Mouse (Mus musculus): ENCODE data around the gene Mcrip2. TPM values are rescaled to one million over a fixed set of nuclear protein-coding genes. Genes with fewer than 3 reads are reported as not detected.

The Mcrip2 gene
- 4.1 TPM for polyA plus RNA-seq (2017; shearing (Covaris generic))

GRCm38 (mm10) chr17:25868601-25869191, at the start of gene Mcrip2:
Gene Mcrip2, minus strand, starts transcription at chr17:25868764.

GRCm38 (mm10) chr17:25880196-25880910, 11.8 kb upstream of the Mcrip2 start, which contains the start of gene Wfikkn1:
Gene Wfikkn1, minus strand, starts transcription at chr17:25880858.

GRCm38 (mm10) chr17:25874721-25875170, 6.2 kb upstream of the Mcrip2 start, which contains the start of gene Mettl26:
Gene Mettl26, plus strand, starts transcription at chr17:25875074.

GRCm38 (mm10) chr17:25860832-25861703, 7.5 kb downstream of the Mcrip2 start, which contains the start of gene Wdr90:
Gene Wdr90, minus strand, starts transcription at chr17:25861501.

GRCm38 (mm10) chr17:25844396-25844901, 24.1 kb downstream of the Mcrip2 start, which contains the start of gene Rhot2:
Gene Rhot2, minus strand, starts transcription at chr17:25844851.

GRCm38 (mm10) chr17:25841117-25841880, 27.3 kb downstream of the Mcrip2 start, which contains the start of gene Gm20683:
Gene Gm20683, minus strand, starts transcription at chr17:25841763.

GRCm38 (mm10) chr17:25837076-25837410, 31.5 kb downstream of the Mcrip2 start, which contains the start of gene Rhbdl1:
Gene Rhbdl1, minus strand, starts transcription at chr17:25837295.

GRCm38 (mm10) chr17:25833291-25833663, 35.3 kb downstream of the Mcrip2 start, which contains the start of gene Stub1:
Gene Stub1, minus strand, starts transcription at chr17:25833404.

GRCm38 (mm10) chr17:25828712-25829557, 39.6 kb downstream of the Mcrip2 start, which contains the start of gene Jmjd8:
Gene Jmjd8, plus strand, starts transcription at chr17:25828867.

GRCm38 (mm10) chr17:25823452-25823851, 45.1 kb downstream of the Mcrip2 start, which contains the start of gene Wdr24:
Gene Wdr24, plus strand, starts transcription at chr17:25823627.

Other genes with a start within 250 kb of the Mcrip2 start
- not detected for gene Gng13, start 151.6 kb downstream of the Mcrip2 start, polyA plus RNA-seq (2017; shearing (Covaris generic))
- gene Chtf18, start 141.3 kb downstream of the Mcrip2 start, polyA plus RNA-seq (2017; shearing (Covaris generic)) = 5.7 TPM
- 4.0 TPM for gene Rpusd1, start 141.1 kb downstream of the Mcrip2 start, polyA plus RNA-seq (2017; shearing (Covaris generic))
- gene Mslnl, start 132.7 kb downstream of the Mcrip2 start, polyA plus RNA-seq (2017; shearing (Covaris generic)) = not detected
- gene Msln, start 114.4 kb downstream of the Mcrip2 start, polyA plus RNA-seq (2017; shearing (Covaris generic)) = 0.67 TPM
- 20.4 TPM for gene Narfl, start 95.0 kb downstream of the Mcrip2 start, polyA plus RNA-seq (2017; shearing (Covaris generic))
- 26.4 TPM for gene Haghl, start 83.1 kb downstream of the Mcrip2 start, polyA plus RNA-seq (2017; shearing (Covaris generic))
- 0.69 TPM for gene Ccdc78, start 82.2 kb downstream of the Mcrip2 start, polyA plus RNA-seq (2017; shearing (Covaris generic))
- 121 TPM for gene Fam173a, start 75.9 kb downstream of the Mcrip2 start, polyA plus RNA-seq (2017; shearing (Covaris generic))
- not detected for gene AC134908.4, start 73.1 kb downstream of the Mcrip2 start, polyA plus RNA-seq (2017; shearing (Covaris generic))
- 26.0 TPM for gene Metrn, start 71.6 kb downstream of the Mcrip2 start, polyA plus RNA-seq (2017; shearing (Covaris generic))
- 0.18 TPM for gene Fbxl16, start 59.7 kb downstream of the Mcrip2 start, polyA plus RNA-seq (2017; shearing (Covaris generic))
- gene Wdr24, start 45.1 kb downstream of the Mcrip2 start, polyA plus RNA-seq (2017; shearing (Covaris generic)) = 24.5 TPM
- 18.4 TPM for gene Jmjd8, start 39.9 kb downstream of the Mcrip2 start, polyA plus RNA-seq (2017; shearing (Covaris generic))
- 132 TPM for gene Stub1, start 35.4 kb downstream of the Mcrip2 start, polyA plus RNA-seq (2017; shearing (Covaris generic))
- 0.55 TPM for gene Rhbdl1, start 31.5 kb downstream of the Mcrip2 start, polyA plus RNA-seq (2017; shearing (Covaris generic))
- 0.46 TPM for gene Gm20683, start 27.0 kb downstream of the Mcrip2 start, polyA plus RNA-seq (2017; shearing (Covaris generic))
- 18.4 TPM for gene Rhot2, start 23.9 kb downstream of the Mcrip2 start, polyA plus RNA-seq (2017; shearing (Covaris generic))
- 11.1 TPM for gene Wdr90, start 7.3 kb downstream of the Mcrip2 start, polyA plus RNA-seq (2017; shearing (Covaris generic))
- 41.4 TPM for gene Mettl26, start 6.3 kb upstream of the Mcrip2 start, polyA plus RNA-seq (2017; shearing (Covaris generic))
- gene Wfikkn1, start 12.1 kb upstream of the Mcrip2 start, polyA plus RNA-seq (2017; shearing (Covaris generic)) = 0.49 TPM
- 15.3 TPM for gene Rab40c, start 51.0 kb upstream of the Mcrip2 start, polyA plus RNA-seq (2017; shearing (Covaris generic))
- gene Pigq, start 76.2 kb upstream of the Mcrip2 start, polyA plus RNA-seq (2017; shearing (Covaris generic)) = 44.1 TPM
- gene Nhlrc4, start 76.2 kb upstream of the Mcrip2 start, polyA plus RNA-seq (2017; shearing (Covaris generic)) = not detected
- not detected for gene A930017K11Rik, start 83.8 kb upstream of the Mcrip2 start, polyA plus RNA-seq (2017; shearing (Covaris generic))
- 18.6 TPM for gene Capn15, start 117.0 kb upstream of the Mcrip2 start, polyA plus RNA-seq (2017; shearing (Covaris generic))
- gene Rab11fip3, start 200.8 kb upstream of the Mcrip2 start, polyA plus RNA-seq (2017; shearing (Covaris generic)) = 19.7 TPM
- gene Decr2, start 221.6 kb upstream of the Mcrip2 start, polyA plus RNA-seq (2017; shearing (Covaris generic)) = 19.8 TPM
- gene Nme4, start 226.8 kb upstream of the Mcrip2 start, polyA plus RNA-seq (2017; shearing (Covaris generic)) = 19.5 TPM
- gene Tmem8, start 244.5 kb upstream of the Mcrip2 start, polyA plus RNA-seq (2017; shearing (Covaris generic)) = 37.8 TPM

Data from effector memory CD4-positive, alpha-beta T cell, adult 7 months (primary cell).